Mouse (Mus musculus): Measurements from ENCODE around the gene Sirt6. TPM values are rescaled to one million over a fixed set of nuclear protein-coding genes. Genes with fewer than 3 reads are reported as not detected.
"Not testable (repeated sequence)": the region's sequence is repeated elsewhere in the genome, so short reads cannot be mapped to it uniquely, and the experiment has no call there.

The Sirt6 gene
- polyA plus RNA-seq (2014; fragmentation: Nextera tagmentation; extraction: Ambion mirVana), result 39.9 and 42.1 TPM in 2 replicates

DNA sequence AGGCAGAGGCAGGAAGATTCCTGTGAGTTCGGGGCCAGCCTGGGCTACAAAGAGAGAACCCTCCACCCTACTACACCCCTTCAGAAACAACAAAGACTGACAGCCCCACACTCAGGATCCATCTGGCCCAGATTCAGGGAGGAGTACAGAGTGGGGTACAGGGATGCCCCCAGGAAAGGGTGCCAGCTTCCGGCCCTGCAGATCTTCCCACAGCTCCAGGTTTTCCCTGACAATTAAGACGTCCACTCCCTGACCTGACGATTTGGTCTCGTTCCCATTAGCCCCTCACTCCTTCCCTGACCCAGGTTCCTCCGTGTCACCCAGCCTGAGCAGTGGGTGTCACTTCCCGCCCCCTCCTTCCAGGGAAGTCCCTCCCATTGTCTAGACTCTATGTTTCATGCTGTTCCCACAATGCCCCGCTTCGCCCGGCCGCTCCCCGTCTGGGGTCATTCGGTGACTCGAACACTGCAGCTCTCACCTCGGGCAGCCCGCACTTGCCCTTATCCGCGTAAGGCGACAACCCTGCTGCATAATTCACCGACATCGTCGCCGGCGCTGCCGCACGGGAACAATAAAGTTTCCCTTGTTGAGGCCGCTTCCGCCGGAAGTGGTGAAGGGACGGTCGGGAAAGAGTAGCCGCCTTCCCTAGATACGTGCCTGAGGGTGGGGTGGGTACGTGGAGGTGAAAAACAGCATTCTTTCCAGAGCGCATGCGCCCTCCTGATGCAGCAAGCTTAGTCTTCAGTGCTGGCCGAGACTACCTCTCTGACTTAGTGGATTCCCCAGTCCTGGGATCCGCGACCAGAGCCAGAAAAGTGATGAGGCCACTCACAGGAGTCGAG, at the start of gene Sirt6:
Sirt6 (minus strand) TSS at position 804 of the 842 bp plus-strand sequence.
- Histone ChIP-seq H3K4me3 (replicated peaks; ENCODE audit: low read length) (peak within 1 kb of the TSS; percentile 87), H3K27me3 (ENCODE audit: control insufficient read depth, insufficient read depth, low read length) (no peaks in the 10 kb centered on the region), H3K9me3 (ENCODE audit: control insufficient read depth, low read length) (no peaks in the 10 kb centered on the region), H3K9ac (peak within 1 kb of the TSS; percentile 88), H3K4me1 (replicated peaks; ENCODE audit: control insufficient read depth, insufficient read depth, low read length) (peaks cover 17% of the 10 kb centered on the region), H3K4me2 (replicated peaks) (peak within 1 kb of the TSS; percentile 93), H3K36me3 (replicated peaks; ENCODE audit: control insufficient read depth, insufficient read depth) (peaks cover 38% of the 10 kb centered on the region), H3K27ac (peak within 1 kb of the TSS; percentile 92)
- DNase-seq (ENCODE audit: low spot score) (peak; percentile 94), ATAC-seq (ENCODE audit: low FRiP score) (peak; percentile 89)
- 5% methylated on average over 40 of the region's 40 CpGs for WGBS

- H3K9me3 ChIP-seq (ENCODE audit: control insufficient read depth, low read length), result peaks cover 70% of the 10 kb centered on the region
- H3K4me1 ChIP-seq (replicated peaks; ENCODE audit: control insufficient read depth, insufficient read depth, low read length), result no peaks in the 10 kb centered on the region
- no peak overlapping the region for H3K9ac ChIP-seq
- DNase-seq (ENCODE audit: low spot score) (no peak), ATAC-seq (ENCODE audit: low FRiP score) (no peak)
- H3K27me3 ChIP-seq (ENCODE audit: control insufficient read depth, insufficient read depth, low read length), result no peaks in the 10 kb centered on the region
- H3K27ac ChIP-seq, result no peak overlapping the region
- 94% methylated on average over 2 of the region's 2 CpGs for WGBS
- H3K36me3 ChIP-seq (replicated peaks; ENCODE audit: control insufficient read depth, insufficient read depth), result peaks cover 27% of the 10 kb centered on the region; the same call in 1 of the 2 replicates
- H3K4me3 ChIP-seq (replicated peaks; ENCODE audit: low read length), result no peak overlapping the region
- no peak overlapping the region for H3K4me2 ChIP-seq (replicated peaks)
Measured at GRCm38 (mm10) chr10:81656174-81656573, 28.6 kb upstream of the Sirt6 start.

- ATAC-seq (ENCODE audit: low FRiP score) (no peak), DNase-seq (ENCODE audit: low spot score) (no peak)
- no peak overlapping the region for H3K4me3 ChIP-seq (replicated peaks; ENCODE audit: low read length)
- peaks cover 71% of the 10 kb centered on the region for H3K9me3 ChIP-seq (ENCODE audit: control insufficient read depth, low read length)
- no peak overlapping the region for H3K27ac ChIP-seq
- no peaks in the 10 kb centered on the region for H3K27me3 ChIP-seq (ENCODE audit: control insufficient read depth, insufficient read depth, low read length)
- 97% methylated on average over 10 of the region's 10 CpGs for WGBS
- H3K4me1 ChIP-seq (replicated peaks; ENCODE audit: control insufficient read depth, insufficient read depth, low read length), result peaks cover 2% of the 10 kb centered on the region; the same call in 1 of the 2 replicates
- peaks cover 27% of the 10 kb centered on the region; the same call in 1 of the 2 replicates for H3K36me3 ChIP-seq (replicated peaks; ENCODE audit: control insufficient read depth, insufficient read depth)
- H3K4me2 ChIP-seq (replicated peaks), result no peak overlapping the region
- no peak overlapping the region for H3K9ac ChIP-seq
Measured at GRCm38 (mm10) chr10:81655178-81655577, 27.6 kb upstream of the Sirt6 start.

GRCm38 (mm10) chr10:81648803-81649775, 21.5 kb upstream of the Sirt6 start, which contains the start of gene Gm10778:
Gene Gm10778, plus strand, starts transcription at chr10:81649059.
- WGBS, result 2% methylated on average over 33 of the region's 52 CpGs

GRCm38 (mm10) chr10:81646015-81646555, 18.5 kb upstream of the Sirt6 start:
- DNase-seq (ENCODE audit: low spot score) (no peak), ATAC-seq (ENCODE audit: low FRiP score) (no peak)
- Histone ChIP-seq H3K27me3 (ENCODE audit: control insufficient read depth, insufficient read depth, low read length) (no peaks in the 10 kb centered on the region), H3K4me3 (replicated peaks; ENCODE audit: low read length) (no peak overlapping the region), H3K9ac (no peak overlapping the region), H3K9me3 (ENCODE audit: control insufficient read depth, low read length) (peaks cover 4% of the 10 kb centered on the region; the same call in 1 of the 2 replicates), H3K36me3 (replicated peaks; ENCODE audit: control insufficient read depth, insufficient read depth) (no peaks in the 10 kb centered on the region), H3K27ac (no peak overlapping the region), H3K4me2 (replicated peaks) (no peak overlapping the region), H3K4me1 (replicated peaks; ENCODE audit: control insufficient read depth, insufficient read depth, low read length) (peaks cover 28% of the 10 kb centered on the region)
- 76% methylated on average over 7 of the region's 7 CpGs for WGBS

More at GRCm38 (mm10) chr10:81648803-81649775, 21.5 kb upstream of the Sirt6 start, which contains the start of gene Gm10778:
- H3K9ac ChIP-seq, result peak within 1 kb of the TSS; percentile 65
- not testable (repeated sequence) for H3K4me1 ChIP-seq (replicated peaks; ENCODE audit: control insufficient read depth, insufficient read depth, low read length); H3K27me3 ChIP-seq (ENCODE audit: control insufficient read depth, insufficient read depth, low read length)
- H3K4me3 ChIP-seq (replicated peaks; ENCODE audit: low read length), result peak within 1 kb of the TSS; percentile 46
- DNase-seq (ENCODE audit: low spot score) (peak; percentile 92), ATAC-seq (ENCODE audit: low FRiP score) (peak; percentile 95)
- peaks cover 13% of the 10 kb centered on the region; the same call in 1 of the 2 replicates for H3K36me3 ChIP-seq (replicated peaks; ENCODE audit: control insufficient read depth, insufficient read depth)
- H3K4me2 ChIP-seq (replicated peaks), result peak within 1 kb of the TSS; percentile 68
- peaks cover 26% of the 10 kb centered on the region for H3K9me3 ChIP-seq (ENCODE audit: control insufficient read depth, low read length)
- H3K27ac ChIP-seq, result peak within 1 kb of the TSS; percentile 84

DNA sequence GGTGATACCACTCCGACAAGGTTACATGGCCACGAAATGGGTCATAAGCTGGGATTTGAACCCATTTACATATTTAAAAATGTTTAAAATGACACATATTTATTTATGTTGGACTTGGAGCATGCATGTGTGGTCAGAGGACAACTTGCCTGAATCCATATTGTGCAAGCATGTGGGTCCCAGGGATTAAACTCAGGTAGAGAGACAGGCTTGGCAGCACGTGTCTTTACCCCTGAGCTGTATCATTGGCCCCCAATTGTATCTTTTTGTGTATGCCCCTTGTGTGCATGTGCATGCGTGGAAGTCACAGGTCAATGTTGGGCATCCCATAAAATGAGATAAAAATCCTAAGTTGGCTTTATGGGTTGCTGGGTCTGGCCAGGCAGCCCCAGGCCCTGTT, 17.8 kb upstream of the Sirt6 start:
- Histone ChIP-seq H3K27ac (no peak overlapping the region), H3K9ac (no peak overlapping the region), H3K27me3 (ENCODE audit: control insufficient read depth, insufficient read depth, low read length) (no peaks in the 10 kb centered on the region), H3K4me3 (replicated peaks; ENCODE audit: low read length) (no peak overlapping the region), H3K4me2 (replicated peaks) (no peak overlapping the region), H3K4me1 (replicated peaks; ENCODE audit: control insufficient read depth, insufficient read depth, low read length) (peaks cover 30% of the 10 kb centered on the region), H3K36me3 (replicated peaks; ENCODE audit: control insufficient read depth, insufficient read depth) (no peaks in the 10 kb centered on the region), H3K9me3 (ENCODE audit: control insufficient read depth, low read length) (no peaks in the 10 kb centered on the region)
- DNase-seq (ENCODE audit: low spot score), result no peak
- WGBS, result 89% methylated on average over 4 of the region's 4 CpGs
- ATAC-seq (ENCODE audit: low FRiP score), result no peak

- H3K27ac ChIP-seq, result no peak overlapping the region
- ATAC-seq (ENCODE audit: low FRiP score) (no peak), DNase-seq (ENCODE audit: low spot score) (no peak)
- H3K4me1 ChIP-seq (replicated peaks; ENCODE audit: control insufficient read depth, insufficient read depth, low read length), result peaks cover 25% of the 10 kb centered on the region
- H3K4me2 ChIP-seq (replicated peaks), result no peak overlapping the region
- WGBS, result 86% methylated on average over 18 of the region's 18 CpGs
- H3K27me3 ChIP-seq (ENCODE audit: control insufficient read depth, insufficient read depth, low read length), result no peaks in the 10 kb centered on the region
- no peak overlapping the region for H3K9ac ChIP-seq
- H3K4me3 ChIP-seq (replicated peaks; ENCODE audit: low read length), result no peak overlapping the region
- no peaks in the 10 kb centered on the region for H3K36me3 ChIP-seq (replicated peaks; ENCODE audit: control insufficient read depth, insufficient read depth)
- H3K9me3 ChIP-seq (ENCODE audit: control insufficient read depth, low read length), result no peaks in the 10 kb centered on the region
Measured at GRCm38 (mm10) chr10:81644716-81645115, 17.1 kb upstream of the Sirt6 start.

DNA sequence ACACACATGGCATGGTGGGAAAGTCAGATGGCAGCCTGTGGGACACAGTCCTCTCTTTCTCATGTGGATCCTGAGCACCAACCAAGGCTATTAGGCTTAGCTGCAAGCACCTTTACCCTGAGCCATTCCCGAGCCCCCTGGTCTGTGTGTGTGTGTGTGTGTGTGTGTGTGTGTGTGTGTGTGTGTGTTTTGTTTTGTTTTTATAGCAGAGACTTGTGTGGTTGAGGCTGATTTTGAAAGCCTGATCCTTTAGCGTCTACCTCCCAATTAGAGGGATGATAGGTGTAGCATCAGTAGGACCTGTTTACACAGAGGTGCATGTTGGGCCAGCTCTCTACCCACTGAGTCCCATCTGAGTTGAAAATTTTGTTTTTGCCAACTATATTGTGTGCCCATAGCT, 16.6 kb upstream of the Sirt6 start:
- H3K4me2 ChIP-seq (replicated peaks), result peak overlapping the region; percentile 98
- peak overlapping the region; percentile 97 for H3K9ac ChIP-seq
- H3K4me3 ChIP-seq (replicated peaks; ENCODE audit: low read length), result peak overlapping the region; percentile 79
- DNase-seq (ENCODE audit: low spot score), result no peak
- no peaks in the 10 kb centered on the region for H3K27me3 ChIP-seq (ENCODE audit: control insufficient read depth, insufficient read depth, low read length)
- peaks cover 25% of the 10 kb centered on the region for H3K4me1 ChIP-seq (replicated peaks; ENCODE audit: control insufficient read depth, insufficient read depth, low read length)
- 73% methylated on average over 2 of the region's 2 CpGs for WGBS
- peak; percentile 15 for ATAC-seq (ENCODE audit: low FRiP score)
- H3K27ac ChIP-seq, result peak overlapping the region; percentile 97
- H3K9me3 ChIP-seq (ENCODE audit: control insufficient read depth, low read length), result no peaks in the 10 kb centered on the region
- H3K36me3 ChIP-seq (replicated peaks; ENCODE audit: control insufficient read depth, insufficient read depth), result no peaks in the 10 kb centered on the region
